ENCODE assay signal across 15 mouse cellular contexts in genomic region chr10:9897852-9898251, GRCm38 (mm10). TPM values are rescaled to one million over a fixed set of nuclear protein-coding genes. Genes with fewer than 3 reads are reported as not detected.
DNase-seq lines count a peak whose midpoint lies in the region; ATAC-seq and TF ChIP-seq lines count a peak whose summit lies in the region.
"Had no signal": no experiment of that assay in that cellular context is flagged by ENCODE, and none has a peak within 500 bp of the region (broad histone marks: within the 10 kb centered on the region; RNA-seq: fewer than 3 reads in every experiment).

No protein-coding gene starts in this region.

- no peaks in the 10 kb centered on the region for H3K9me3 ChIP-seq in forebrain, postnatal 0 days (ENCODE audit: low read length)
- H3K9me3 ChIP-seq in midbrain, embryonic 16.5 days (replicated peaks; ENCODE audit: control insufficient read depth, low read length, poor library complexity, severe bottlenecking) = no peaks in the 10 kb centered on the region
- H3K9me3 ChIP-seq: embryonic facial prominence, embryonic 13.5 days; heart, embryonic 10.5 days; lung, embryonic 15.5 days had no signal

- H3K27me3 ChIP-seq in forebrain, postnatal 0 days (ENCODE audit: insufficient read depth, low read length) = no peaks in the 10 kb centered on the region
- no peaks in the 10 kb centered on the region for H3K27me3 ChIP-seq in midbrain, embryonic 16.5 days (ENCODE audit: control insufficient read depth, insufficient read depth, low read depth, low read length)
- H3K27me3 ChIP-seq: embryonic facial prominence, embryonic 13.5 days; lung, embryonic 15.5 days had no signal

- H3K4me2 ChIP-seq in forebrain, postnatal 0 days (ENCODE audit: low read depth) = peak overlapping the region; percentile 42
- H3K4me2 ChIP-seq in midbrain, embryonic 16.5 days (ENCODE audit: low read length) = peak overlapping the region; percentile 53
- H3K4me2 ChIP-seq: lung, embryonic 15.5 days had no signal

- DNase-seq in left cerebral cortex, adult 2 months (ENCODE audit: extremely low spot score in 1 of 2, low spot score in 2 of 2) = no peak
- DNase-seq in left cerebral cortex, adult 8-10 months (ENCODE audit: low spot score in 2 of 2) = no peak
- peak; percentile 30 for DNase-seq in brain, embryonic 14.5 days (ENCODE audit: low read depth)
- DNase-seq in forebrain, postnatal 0 days = no peak
- DNase-seq in T-cell, adult 2 months (ENCODE audit: low spot score) = no peak
- no peak for DNase-seq in frontal cortex, postnatal 36 days (ENCODE audit: low spot score in 2 of 2)
- DNase-seq: cerebellum, adult 18-20 months; heart, postnatal 4 days; kidney, adult 11 months; kidney, postnatal 25 days; thymus, postnatal 14 days had no signal

- 0 out of 2 replicates have a peak overlapping the region, but pooled peaks have one; percentile 19 for H3K9ac ChIP-seq in forebrain, postnatal 0 days
- H3K9ac ChIP-seq in midbrain, embryonic 16.5 days (ENCODE audit: low read depth, low read length) = peak overlapping the region; percentile 18; the same call in 1 of the 2 replicates
- H3K9ac ChIP-seq: embryonic facial prominence, embryonic 13.5 days; lung, embryonic 15.5 days had no signal

- H3K27ac ChIP-seq in left cerebral cortex, adult 2 months = peak overlapping the region; percentile 36; the same call in 1 of the 2 replicates
- H3K27ac ChIP-seq in forebrain, postnatal 0 days (ENCODE audit: low read depth, low read length) = no peak overlapping the region
- 0 out of 2 replicates have a peak overlapping the region, but pooled peaks have one; percentile 7 for H3K27ac ChIP-seq in midbrain, embryonic 16.5 days (ENCODE audit: low read length)
- H3K27ac ChIP-seq: embryonic facial prominence, embryonic 13.5 days; heart, embryonic 10.5 days; lung, embryonic 15.5 days had no signal

- WGBS in forebrain, postnatal 0 days = 51% methylated on average over 5 of the region's 5 CpGs
- 32% methylated on average over 5 of the region's 5 CpGs for WGBS in midbrain, embryonic 16.5 days

- no peak for TF ChIP-seq CTCF in left cerebral cortex, adult 2 months (IDR thresholded peaks at IDR 0.05)
- TF ChIP-seq CTCF in brain, embryonic 14.5 days (IDR thresholded peaks at IDR 0.05; ENCODE audit: borderline replicate concordance, extremely low read depth, insufficient read depth, insufficient read length) = no peak
- no peak for TF ChIP-seq CTCF in forebrain, postnatal 0 days (IDR thresholded peaks at IDR 0.05; ENCODE audit: low read depth)

- 0 out of 2 replicates have a peak, but pooled peaks cover 4% of the 10 kb centered on the region for H3K4me1 ChIP-seq in forebrain, postnatal 0 days (ENCODE audit: insufficient read depth)
- peaks cover 18% of the 10 kb centered on the region for H3K4me1 ChIP-seq in midbrain, embryonic 16.5 days (ENCODE audit: control insufficient read depth, insufficient read depth, low read length)
- H3K4me1 ChIP-seq: heart, embryonic 10.5 days had no signal

- H3K4me3 ChIP-seq in left cerebral cortex, adult 2 months = peak overlapping the region; percentile 72
- peak overlapping the region; percentile 25 for H3K4me3 ChIP-seq in forebrain, postnatal 0 days (ENCODE audit: low read depth, low read length)
- H3K4me3 ChIP-seq in midbrain, embryonic 16.5 days (ENCODE audit: low read depth, low read length) = peak overlapping the region; percentile 25
- H3K4me3 ChIP-seq: embryonic facial prominence, embryonic 13.5 days; heart, embryonic 10.5 days; lung, embryonic 15.5 days had no signal

- H3K36me3 ChIP-seq in forebrain, postnatal 0 days (ENCODE audit: insufficient read depth) = no peaks in the 10 kb centered on the region; the same call in 1 of the 2 replicates
- H3K36me3 ChIP-seq in midbrain, embryonic 16.5 days (ENCODE audit: control insufficient read depth, insufficient read depth, low read length) = no peaks in the 10 kb centered on the region
- H3K36me3 ChIP-seq: heart, embryonic 10.5 days; lung, embryonic 15.5 days had no signal

- intact Hi-C loops in left cerebral cortex, adult 2 months (cut with DNase I) = no loop called here

- ATAC-seq in forebrain, postnatal 0 days = no peak
- no peak for ATAC-seq in midbrain, embryonic 16.5 days

- no peak for TF ChIP-seq POLR2A in brain, embryonic 14.5 days (IDR thresholded peaks at IDR 0.05; ENCODE audit: borderline replicate concordance, extremely low read depth, insufficient read depth, insufficient read length, poor library complexity, severe bottlenecking)

RNA-seq across cellular contexts. Expression of gene Stxbp5, which starts 3.0 kb away (rescaled TPM):
- total RNA-seq in left cerebral cortex, adult 2 months (2021) = 100 to 1,000 TPM; 110 to 120 TPM
- 100 to 1,000 TPM in 2 of 4 experiments, 10 to 100 TPM in 2; 94.0 to 109 (median 100) TPM for total RNA-seq in left cerebral cortex, adult 8-10 months (2022)
- polyA plus RNA-seq in brain, embryonic 14.5 days (2012; rRNA removed) = 12.4 and 21.0 TPM in 2 replicates
- 38.2 and 46.0 TPM in 2 replicates for total RNA-seq in forebrain, postnatal 0 days (2014; rRNA removed)
- polyA plus RNA-seq in forebrain, postnatal 0 days (2015; fragmentation: Nextera tagmentation; extraction: Ambion mirVana) = 4.4 and 6.3 TPM in 2 replicates
- polyA plus RNA-seq in midbrain, embryonic 16.5 days (2015; fragmentation: Nextera tagmentation; extraction: Ambion mirVana) = 8.8 and 9.8 TPM in 2 replicates
